ENCODE assay signal across 15 mouse cellular contexts in genomic region chr1:70918173-70919036, GRCm38 (mm10).
A peak's percentile ranks its signal among the peaks of the same experiment; 100 is the strongest.
DNase-seq lines count a peak whose midpoint lies in the region; ATAC-seq and TF ChIP-seq lines count a peak whose summit lies in the region.
"Had no signal": no experiment of that assay in that cellular context is flagged by ENCODE, and none has a peak within 500 bp of the region (broad histone marks: within the 10 kb centered on the region; RNA-seq: fewer than 3 reads in every experiment).

No protein-coding gene starts in this region.

- no peak overlapping the region for H3K27ac ChIP-seq in heart, embryonic 11.5 days (ENCODE audit: low read depth, low read length)
- H3K27ac ChIP-seq in kidney, adult 2 months (ENCODE audit: insufficient read depth, low read depth, low read length), result no peak overlapping the region
- H3K27ac ChIP-seq: hindbrain, postnatal 0 days; neural tube, embryonic 15.5 days had no signal

- H3K27me3 ChIP-seq in heart, embryonic 11.5 days (ENCODE audit: control insufficient read depth, insufficient read depth, low read length), result no peaks in the 10 kb centered on the region
- no peaks in the 10 kb centered on the region for H3K27me3 ChIP-seq in myocyte (ENCODE audit: control insufficient read depth, insufficient read depth, insufficient read length)
- no peaks in the 10 kb centered on the region for H3K27me3 ChIP-seq in kidney, adult 2 months (replicated peaks; ENCODE audit: control insufficient read depth, insufficient read depth, low read length)
- H3K27me3 ChIP-seq: neural tube, embryonic 15.5 days had no signal

- ATAC-seq in heart, embryonic 11.5 days (replicated peaks; ENCODE audit: insufficient number of reproducible peaks, low FRiP score, low TSS enrichment), result peak; percentile 75; the same call in 1 of the 2 replicates
- ATAC-seq in inflammation-experienced regulatory T-cells, adult 6 months, result no peak
- ATAC-seq: hindbrain, postnatal 0 days had no signal

- no peaks in the 10 kb centered on the region for H3K79me2 ChIP-seq in myocyte (ENCODE audit: control insufficient read depth, insufficient read depth)

- H3K4me1 ChIP-seq in heart, embryonic 11.5 days (ENCODE audit: control insufficient read depth, insufficient read depth, low read length), result no peaks in the 10 kb centered on the region
- H3K4me1 ChIP-seq in kidney, adult 2 months (ENCODE audit: control insufficient read depth, insufficient read depth, low read length), result no peaks in the 10 kb centered on the region

- no peak overlapping the region for H3K9ac ChIP-seq in heart, embryonic 11.5 days (ENCODE audit: low read depth, low read length)
- H3K9ac ChIP-seq: lung, embryonic 14.5 days; neural tube, embryonic 15.5 days had no signal

- H3K4me2 ChIP-seq in heart, embryonic 11.5 days, result no peak overlapping the region
- H3K4me2 ChIP-seq in myocyte (ENCODE audit: low read depth), result peak overlapping the region; percentile 25
- H3K4me2 ChIP-seq: lung, embryonic 14.5 days; neural tube, embryonic 15.5 days had no signal

- no peak for DNase-seq in heart, adult 18-20 months
- DNase-seq in Muller cell, postnatal 12 days (ENCODE audit: inconsistent ontology term), result peak; percentile 39
- peak; percentile 27 for DNase-seq in liver
- no peak for DNase-seq in kidney, adult 2 months
- no peak for DNase-seq in spleen, postnatal 10 days (ENCODE audit: low spot score in 2 of 2)
- DNase-seq: cerebellum, adult 11-12 months; gastrocnemius, postnatal 25 days; kidney, adult 9 months; lung, embryonic 14.5 days; right cerebral cortex, adult 18-20 months had no signal

- no peak overlapping the region for H3ac ChIP-seq in myocyte (ENCODE audit: control insufficient read depth, insufficient read length)

- no peak overlapping the region for H3K4me3 ChIP-seq in heart, embryonic 11.5 days (ENCODE audit: low read depth, low read length)
- H3K4me3 ChIP-seq in myocyte, result no peak overlapping the region
- no peak overlapping the region for H3K4me3 ChIP-seq in kidney, adult 2 months (ENCODE audit: insufficient read depth, low read depth, low read length)
- H3K4me3 ChIP-seq: neural tube, embryonic 15.5 days had no signal

- no peaks in the 10 kb centered on the region for H3K9me3 ChIP-seq in heart, embryonic 11.5 days (replicated peaks; ENCODE audit: control insufficient read depth, low read length)
- H3K9me3 ChIP-seq: neural tube, embryonic 15.5 days had no signal

- TF ChIP-seq POLR2A in myocyte (IDR thresholded peaks at IDR 0.05; ENCODE audit: insufficient read length, low read depth), result no peak
- no peak for TF ChIP-seq POLR2A in kidney, adult 2 months (IDR thresholded peaks at IDR 0.05; ENCODE audit: low read depth, low read length)

- H3K36me3 ChIP-seq in heart, embryonic 11.5 days (ENCODE audit: control insufficient read depth, insufficient read depth, low read length), result no peaks in the 10 kb centered on the region
- H3K36me3 ChIP-seq in myocyte (ENCODE audit: control insufficient read depth, insufficient read depth), result no peaks in the 10 kb centered on the region
- H3K36me3 ChIP-seq in kidney, adult 2 months (ENCODE audit: control insufficient read depth, insufficient read depth, low read length), result no peaks in the 10 kb centered on the region
- H3K36me3 ChIP-seq: neural tube, embryonic 15.5 days had no signal

- no peak for TF ChIP-seq CTCF in kidney, adult 2 months (conservative IDR thresholded peaks at IDR 0.05; ENCODE audit: insufficient read depth, insufficient read length, low read depth, low read length)

- WGBS in heart, embryonic 11.5 days (ENCODE audit: insufficient replicate concordance), result 69% methylated on average over 2 of the region's 2 CpGs
- 76% methylated on average over 2 of the region's 2 CpGs for WGBS in kidney, adult 2 months

TF ChIP-seq in myocyte, 11 proteins besides CTCF, POLR2A, EP300 and RAD21:
- TF ChIP-seq MYOG (IDR thresholded peaks at IDR 0.05; ENCODE audit: control insufficient read depth in 1 of 3, insufficient read depth in 1 of 3, insufficient read length in 2 of 3, low read depth in 2 of 3) (peak in 1 of 3 experiments; percentile 5), MYOD1 (IDR thresholded peaks at IDR 0.05; ENCODE audit: control insufficient read depth in 1 of 3, insufficient read length in 2 of 3, low read depth in 2 of 3) (peak in 2 of 3 experiments; percentile 49 to 54), MAX (IDR thresholded peaks at IDR 0.05; ENCODE audit: low read depth) (no peak), E2F4 (IDR thresholded peaks at IDR 0.05; ENCODE audit: insufficient read depth) (no peak)

Comparison
In these comparisons a context has a peak if more than half of its experiments do, and no peak if none do; other contexts are left out.
1. DNase-seq: peak in Muller cell, postnatal 12 days (single experiment) and liver (single experiment); none in heart, adult 18-20 months (0 of 2), kidney, adult 2 months (single experiment) and spleen, postnatal 10 days (0 of 2).